Mouse (Mus musculus) CH12.LX (cell line): ENCODE measurements around the gene Pyroxd2. TPM values are rescaled to one million over a fixed set of nuclear protein-coding genes. Genes with fewer than 3 reads are reported as not detected.

Experiments
- DNase-seq: peaks from one replicate; pipeline ENCODE4 v3.0.0-alpha.2; 2013; ENCODE audit errors: extremely low read depth
- H3K27ac ChIP-seq: 2 replicates; pipeline ENCODE4 v1.5.1; 2012; ENCODE audit warnings: low read depth, mild to moderate bottlenecking, control low read depth, moderate library complexity; ENCODE audit not compliant: insufficient read depth
- H3K27me3 ChIP-seq: replicated peaks from 2 replicates; pipeline ENCODE3; 2012; ENCODE audit warnings: inconsistent platforms
- H3K36me3 ChIP-seq, 2 experiments: replicated peaks in 1 of 2; 2 replicates each; pipeline versions ENCODE3 to v1.6.1; 2012; ENCODE audit warnings: inconsistent platforms in 1 of 2, low read length in 1 of 2, mild to moderate bottlenecking in 1 of 2, mixed read lengths in 1 of 2, moderate library complexity in 1 of 2; ENCODE audit not compliant: control insufficient read depth in 1 of 2, insufficient read depth in 1 of 2
- H3K4me1 ChIP-seq, 2 experiments: 2 replicates each; pipeline ENCODE4 v1.6.1; 2012; ENCODE audit warnings: inconsistent platforms in 1 of 2, moderate library complexity in 1 of 2; ENCODE audit not compliant: insufficient read depth in 2 of 2, control insufficient read depth in 1 of 2
- H3K4me2 ChIP-seq: 2 replicates; pipeline ENCODE4 v1.6.1; 2012; ENCODE audit warnings: low read depth, mild to moderate bottlenecking, control low read depth; ENCODE audit not compliant: poor library complexity, insufficient read depth, severe bottlenecking
- H3K4me3 ChIP-seq, 3 experiments: fragments of 150-350 bp in 1 of 3; sonication (generic) in 1 of 3; replicated peaks in 1 of 3; 2 replicates each; pipeline versions ENCODE3 to v1.5.1; 2011 to 2012; ENCODE audit warnings: low read depth in 2 of 3, low read length in 2 of 3, mild to moderate bottlenecking in 2 of 3, moderate library complexity in 2 of 3, control low read depth in 1 of 3, improper control_type of control experiment in 1 of 3, inconsistent platforms in 1 of 3, mixed read lengths in 1 of 3; ENCODE audit not compliant: poor library complexity in 1 of 3
- H3K79me2 ChIP-seq: replicated peaks from 2 replicates; pipeline ENCODE4 v1.6.1; 2012; ENCODE audit warnings: mild to moderate bottlenecking, moderate library complexity; ENCODE audit not compliant: control insufficient read depth, poor library complexity, insufficient read depth, severe bottlenecking; ENCODE audit errors: extremely low read depth
- H3K9ac ChIP-seq: 2 replicates; pipeline ENCODE4 v1.6.1; 2012; ENCODE audit warnings: low read depth, mild to moderate bottlenecking, control low read depth, moderate library complexity; ENCODE audit not compliant: insufficient read depth
- H3K9me3 ChIP-seq: replicated peaks from 2 replicates; pipeline ENCODE3; 2012; ENCODE audit warnings: low read length, inconsistent platforms, mixed read lengths
- BHLHE40 ChIP-seq: IDR thresholded peaks from 2 replicates; pipeline ENCODE4 v1.6.1; 2011; ENCODE audit warnings: mild to moderate bottlenecking, low read depth, low read length, improper control_type of control experiment
- CHD2 ChIP-seq: IDR thresholded peaks from 2 replicates; pipeline ENCODE4 v1.6.1; 2011; ENCODE audit warnings: low read length, improper control_type of control experiment
- CTCF ChIP-seq, 2 experiments: IDR thresholded peaks in 1 of 2; conservative IDR thresholded peaks in 1 of 2; 2 replicates each; pipeline ENCODE4 v1.5.1; 2011 to 2012; ENCODE audit warnings: low read depth in 2 of 2, low read length in 2 of 2, improper control_type of control experiment in 1 of 2, inconsistent platforms in 1 of 2, mild to moderate bottlenecking in 1 of 2, moderate library complexity in 1 of 2
- ELF1 ChIP-seq: IDR thresholded peaks from 2 replicates; pipeline ENCODE4 v1.6.1; 2014; ENCODE audit warnings: low read depth, mild to moderate bottlenecking, inconsistent platforms, low read length, improper control_type of control experiment
- EP300 ChIP-seq: IDR thresholded peaks from 2 replicates; pipeline ENCODE4 v1.6.1; 2011; ENCODE audit warnings: low read length, improper control_type of control experiment
- ETS1 ChIP-seq: conservative IDR thresholded peaks from 2 replicates; pipeline ENCODE4 v1.6.1; 2012; ENCODE audit warnings: low read depth, mild to moderate bottlenecking, inconsistent platforms, low read length, improper control_type of control experiment, moderate library complexity
- HCFC1 ChIP-seq: IDR thresholded peaks from 2 replicates; pipeline ENCODE4 v1.6.1; 2012; ENCODE audit warnings: low read depth, mild to moderate bottlenecking, inconsistent platforms, low read length, improper control_type of control experiment
- IRF4 ChIP-seq: IDR thresholded peaks from 2 replicates; pipeline ENCODE4 v1.6.1; 2014; ENCODE audit warnings: low read depth, mild to moderate bottlenecking, inconsistent platforms, low read length, improper control_type of control experiment
- JUN ChIP-seq: IDR thresholded peaks from 2 replicates; pipeline ENCODE4 v1.6.1; 2011; ENCODE audit warnings: low read depth, mild to moderate bottlenecking, low read length, improper control_type of control experiment, moderate library complexity; ENCODE audit not compliant: insufficient read depth
- MAFK ChIP-seq: IDR thresholded peaks from 2 replicates; pipeline ENCODE4 v1.6.1; 2011; ENCODE audit warnings: low read length, improper control_type of control experiment; ENCODE audit not compliant: insufficient replicate concordance
- MAZ ChIP-seq: IDR thresholded peaks from 2 replicates; pipeline ENCODE4 v1.6.1; 2012; ENCODE audit warnings: low read depth, mild to moderate bottlenecking, inconsistent platforms, low read length, improper control_type of control experiment, moderate library complexity
- MEF2A ChIP-seq: IDR thresholded peaks from 2 replicates; pipeline ENCODE4 v1.6.1; 2014; ENCODE audit warnings: low read depth, mild to moderate bottlenecking, inconsistent platforms, low read length, improper control_type of control experiment, borderline replicate concordance
- MXI1 ChIP-seq: IDR thresholded peaks from 2 replicates; pipeline ENCODE4 v1.6.1; 2011; ENCODE audit warnings: mild to moderate bottlenecking, low read depth, low read length, improper control_type of control experiment
- MYC ChIP-seq: IDR thresholded peaks from 2 replicates; pipeline ENCODE4 v1.6.1; 2011; ENCODE audit warnings: low read depth, mild to moderate bottlenecking, improper control_type of control experiment, low read length
- NRF1 ChIP-seq: IDR thresholded peaks from 2 replicates; pipeline ENCODE4 v1.6.1; 2014; ENCODE audit warnings: low read depth, mild to moderate bottlenecking, inconsistent platforms, low read length, improper control_type of control experiment, moderate library complexity
- PAX5 ChIP-seq: IDR thresholded peaks from 2 replicates; pipeline ENCODE4 v1.6.1; 2012; ENCODE audit warnings: low read length, inconsistent platforms, mixed read lengths
- POLR2A ChIP-seq: IDR thresholded peaks from 2 replicates; pipeline ENCODE4 v1.6.1; 2011; ENCODE audit warnings: low read depth, mild to moderate bottlenecking, improper control_type of control experiment, low read length
- POLR2AphosphoS2 ChIP-seq: IDR thresholded peaks from 2 replicates; pipeline ENCODE4 v1.6.1; 2011; ENCODE audit warnings: low read depth, low read length, improper control_type of control experiment
- RAD21 ChIP-seq: IDR thresholded peaks from 2 replicates; pipeline ENCODE4 v1.6.1; 2011; ENCODE audit warnings: low read depth, mild to moderate bottlenecking, low read length, improper control_type of control experiment, moderate library complexity
- RCOR1 ChIP-seq: conservative IDR thresholded peaks from 2 replicates; pipeline ENCODE4 v1.6.1; 2012; ENCODE audit warnings: low read depth, mild to moderate bottlenecking, inconsistent platforms, low read length, improper control_type of control experiment
- SMC3 ChIP-seq: IDR thresholded peaks from 2 replicates; pipeline ENCODE4 v1.6.1; 2011; ENCODE audit warnings: low read depth, low read length, improper control_type of control experiment
- TCF12 ChIP-seq: IDR thresholded peaks from 2 replicates; pipeline ENCODE4 v1.6.1; 2014; ENCODE audit warnings: low read depth, mild to moderate bottlenecking, inconsistent platforms, low read length, improper control_type of control experiment
- UBTF ChIP-seq: IDR thresholded peaks from 2 replicates; pipeline ENCODE4 v1.6.1; 2012; ENCODE audit warnings: low read depth, mild to moderate bottlenecking, inconsistent platforms, low read length, improper control_type of control experiment, moderate library complexity
- USF1 ChIP-seq: IDR thresholded peaks from 2 replicates; pipeline ENCODE4 v1.6.1; 2014; ENCODE audit warnings: low read depth, mild to moderate bottlenecking, inconsistent platforms, low read length, improper control_type of control experiment
- USF2 ChIP-seq: conservative IDR thresholded peaks from 2 replicates; pipeline ENCODE4 v1.6.1; 2011; ENCODE audit warnings: low read depth, low read length, improper control_type of control experiment
- ZKSCAN1 ChIP-seq: IDR thresholded peaks from 2 replicates; pipeline ENCODE4 v1.6.1; 2012; ENCODE audit warnings: low read depth, inconsistent platforms, low read length, improper control_type of control experiment, borderline replicate concordance
- ZMIZ1 ChIP-seq: IDR thresholded peaks from 2 replicates; pipeline ENCODE4 v1.6.1; 2012; ENCODE audit warnings: low read depth, mild to moderate bottlenecking, inconsistent platforms, low read length, improper control_type of control experiment
- ZNF384 ChIP-seq: IDR thresholded peaks from 2 replicates; pipeline ENCODE4 v1.6.1; 2012; ENCODE audit warnings: low read depth, low read length, improper control_type of control experiment, inconsistent platforms
- dilution Hi-C: fragments of 300-500 bp; cut with MboI; formaldehyde crosslinking; loops from 2 replicates; pipeline ENCODE4 v1.14.3; 2020; ENCODE audit warnings: low sequenced_read_pairs; ENCODE audit not compliant: extremely low pct_unique_long_range_greater_than_20kb, extremely low pct_ligation_motif_present
- in situ Hi-C: fragments of 300-500 bp; cut with MboI; formaldehyde crosslinking; loops from 3 replicates; pipeline ENCODE4 v1.14.3; 2019; ENCODE audit warnings: low sequenced_read_pairs, low pct_ligation_motif_present, low pct_unique_long_range_greater_than_20kb, mixed read lengths
- polyA plus RNA-seq: library from polyadenylated mRNA; unstranded; fragments of >175 nt; gene quantifications from 2 replicates; pipeline ENCODE4 v1.2.1, GENCODE M21; 2012; ENCODE audit warnings: low read depth; ENCODE audit not compliant: insufficient read length
- total RNA-seq, 2 experiments: library from RNA; depleted of rRNA; stranded (reverse); fragments of 300-350 nt in 1 of 2; fragments of >200 nt in 1 of 2; gene quantifications; 2 replicates each; pipeline ENCODE4 v1.2.3; 2012 to 2014

Pyroxd2 gene
- total and polyA plus RNA-seq, 3 experiments = 0.10 TPM; not detected in 2

- no peaks in the 10 kb centered on the region for H3K36me3 ChIP-seq
- dilution Hi-C loops (no loop called here), in situ Hi-C loops (no loop called here)
- no peak overlapping the region for H3K9ac ChIP-seq
- DNase-seq = no peak
- H3K4me3 ChIP-seq = no peak overlapping the region
- H3K9me3 ChIP-seq = no peaks in the 10 kb centered on the region
- H3K4me1 ChIP-seq = no peaks in the 10 kb centered on the region
- TF ChIP-seq MAFK (no peak), NRF1 (no peak), IRF4 (no peak), JUN (no peak), MXI1 (no peak), ZKSCAN1 (no peak), ZNF384 (no peak), ETS1 (no peak), CHD2 (no peak), SMC3 (no peak), BHLHE40 (no peak), ZMIZ1 (no peak), MYC (no peak), POLR2AphosphoS2 (no peak), RCOR1 (no peak), MAZ (no peak), CTCF (conservative IDR thresholded peaks at IDR 0.05 in 1 of 2, IDR thresholded peaks at IDR 0.05 in 1 of 2; ENCODE audit: low read depth in 2 of 2, low read length in 2 of 2) (no peak), TCF12 (no peak), USF1 (no peak)
- H3K79me2 ChIP-seq = no peaks in the 10 kb centered on the region
- no peak overlapping the region for H3K27ac ChIP-seq
- peaks cover 16% of the 10 kb centered on the region for H3K27me3 ChIP-seq
- H3K4me2 ChIP-seq = no peak overlapping the region
These were observed 38.8 kb downstream of the Pyroxd2 start for GRCm38 (mm10) chr19:42713770-42714169.

GRCm38 (mm10) chr19:42699426-42699825, 53.1 kb downstream of the Pyroxd2 start:
- no peaks in the 10 kb centered on the region for H3K36me3 ChIP-seq
- dilution Hi-C loops (no loop called here), in situ Hi-C loops (no loop called here)
- H3K27me3 ChIP-seq = peaks cover 78% of the 10 kb centered on the region
- H3K4me1 ChIP-seq = peaks cover 0 to 4% of the 10 kb centered on the region in 2 experiments; a peak in 2 of 4 replicates
- H3K27ac ChIP-seq = no peak overlapping the region
- H3K4me3 ChIP-seq = no peak overlapping the region
- no peaks in the 10 kb centered on the region for H3K79me2 ChIP-seq
- no peak for TF ChIP-seq POLR2A
- no peak for TF ChIP-seq MXI1
- TF ChIP-seq UBTF = no peak
- no peak for TF ChIP-seq RCOR1
- no peak for TF ChIP-seq ZNF384
- TF ChIP-seq ELF1 = no peak
- no peak for TF ChIP-seq USF2
- no peak for TF ChIP-seq TCF12
- no peak for TF ChIP-seq MAFK
- TF ChIP-seq HCFC1 = no peak
- no peak for TF ChIP-seq MEF2A
- no peak for TF ChIP-seq EP300
- TF ChIP-seq NRF1 = no peak
- TF ChIP-seq PAX5 = no peak
- no peak for TF ChIP-seq ZKSCAN1
- TF ChIP-seq RAD21 = no peak
- no peak for TF ChIP-seq USF1
- no peak for DNase-seq
- no peak overlapping the region for H3K4me2 ChIP-seq
- no peak overlapping the region for H3K9ac ChIP-seq
- no peaks in the 10 kb centered on the region for H3K9me3 ChIP-seq
